In genomic region chr6:140490921-140491537, GRCm38 (mm10) we compare ENCODE assay signal across 8 mouse cellular contexts.
DNase-seq lines count a peak whose midpoint lies in the region; ATAC-seq and TF ChIP-seq lines count a peak whose summit lies in the region.

No protein-coding gene starts in this region.

- no peak for TF ChIP-seq POLR2A in thymus, adult 2 months (IDR thresholded peaks at IDR 0.05; ENCODE audit: control insufficient read depth, extremely low read depth, insufficient read depth, low read length, poor library complexity)

- peak; percentile 79 for ATAC-seq in megakaryocyte, adult 5-6 weeks (ENCODE audit: poor library complexity, severe bottlenecking)
- no peak for ATAC-seq in CD4-positive, CD25-positive, alpha-beta regulatory T cell, adult 4 months

- TF ChIP-seq CTCF in thymus, adult 2 months (IDR thresholded peaks at IDR 0.05; ENCODE audit: borderline replicate concordance, control insufficient read depth, extremely low read depth, insufficient read depth, low read length, poor library complexity) = no peak

- no peaks in the 10 kb centered on the region for H3K27me3 ChIP-seq in thymus, adult 2 months (ENCODE audit: control insufficient read depth, insufficient read depth, low read length)

- H3K36me3 ChIP-seq in thymus, adult 2 months (ENCODE audit: control insufficient read depth, insufficient read depth, low read length) = no peaks in the 10 kb centered on the region

- intact Hi-C loops in heart, postnatal 25 days (cut with DNase I) = loop anchor here (1.0 kb wide), 1 partner anchor 12 kb away; no protein-coding TSS in a partner anchor

- no peaks in the 10 kb centered on the region for H3K4me1 ChIP-seq in thymus, adult 2 months (replicated peaks; ENCODE audit: control insufficient read depth, insufficient read depth, low read length)

- no peak overlapping the region for H3K27ac ChIP-seq in thymus, adult 2 months (ENCODE audit: control insufficient read depth, insufficient read depth, low read length)

- peak; percentile 82 for DNase-seq in heart, adult 11 months
- no peak for DNase-seq in heart, postnatal 25 days (ENCODE audit: low spot score)
- peak; percentile 27 for DNase-seq in thymus, adult 2 months
- DNase-seq in thymus, postnatal 0 days (ENCODE audit: low spot score) = no peak
- DNase-seq in thymus, postnatal 4 days = peak; percentile 45
- DNase-seq in layer of hippocampus, postnatal 36 days = no peak

- H3K4me3 ChIP-seq in thymus, adult 2 months (ENCODE audit: control insufficient read depth, insufficient read depth, low read length) = no peak overlapping the region

- WGBS in thymus, adult 2 months = 87% methylated on average over 18 of the region's 18 CpGs

Comparison
In these comparisons a context has a peak if more than half of its experiments do, and no peak if none do; other contexts are left out.
1. DNase-seq: peak in heart, adult 11 months (single experiment), thymus, adult 2 months (single experiment) and thymus, postnatal 4 days (single experiment); none in heart, postnatal 25 days (single experiment), thymus, postnatal 0 days (single experiment) and layer of hippocampus, postnatal 36 days (0 of 2).